Comparison of ENCODE assay signal across 11 mouse cellular contexts in genomic region chr3:52555038-52555437, GRCm38 (mm10).
DNase-seq lines count a peak whose midpoint lies in the region; ATAC-seq and TF ChIP-seq lines count a peak whose summit lies in the region.
"Had no signal": no experiment of that assay in that cellular context is flagged by ENCODE, and none has a peak within 500 bp of the region (broad histone marks: within the 10 kb centered on the region; RNA-seq: fewer than 3 reads in every experiment).

No protein-coding gene starts in this region.

- ATAC-seq in kidney, embryonic 15.5 days (replicated peaks; ENCODE audit: low FRiP score): no peak
- ATAC-seq: midbrain, embryonic 15.5 days had no signal

- TF ChIP-seq POLR2A in kidney, adult 2 months (IDR thresholded peaks at IDR 0.05; ENCODE audit: low read depth, low read length): no peak

- DNase-seq in kidney, adult 2 months: peak; percentile 40
- DNase-seq in NIH3T3 (ENCODE audit: low read depth): peak; percentile 7
- DNase-seq in lung, postnatal 4 days: peak; percentile 25 to 33
- peak; percentile 56 to 73 for DNase-seq in thymus, adult 18-20 months
- no peak for DNase-seq in layer of hippocampus, postnatal 10 days (ENCODE audit: low spot score in 2 of 2)
- no peak for DNase-seq in frontal cortex, postnatal 14 days (ENCODE audit: low spot score in 2 of 2)
- DNase-seq in left cerebral cortex, adult 8-10 months (ENCODE audit: low spot score in 2 of 2): no peak

- H3K4me2 ChIP-seq in kidney, embryonic 15.5 days: no peak overlapping the region
- H3K4me2 ChIP-seq: limb, embryonic 13.5 days; midbrain, embryonic 15.5 days had no signal

- no peaks in the 10 kb centered on the region for H3K4me1 ChIP-seq in kidney, adult 2 months (ENCODE audit: control insufficient read depth, insufficient read depth, low read length)
- 0 out of 2 replicates have a peak, but pooled peaks cover 3% of the 10 kb centered on the region for H3K4me1 ChIP-seq in kidney, embryonic 15.5 days
- H3K4me1 ChIP-seq: midbrain, embryonic 15.5 days had no signal

- no peak for TF ChIP-seq CTCF in kidney, adult 2 months (conservative IDR thresholded peaks at IDR 0.05; ENCODE audit: insufficient read depth, insufficient read length, low read depth, low read length)

- no peaks in the 10 kb centered on the region for H3K9me3 ChIP-seq in kidney, embryonic 15.5 days (replicated peaks)
- H3K9me3 ChIP-seq: limb, embryonic 13.5 days; midbrain, embryonic 15.5 days had no signal

- no peak overlapping the region for H3K27ac ChIP-seq in kidney, adult 2 months (ENCODE audit: insufficient read depth, low read depth, low read length)
- no peak overlapping the region for H3K27ac ChIP-seq in kidney, embryonic 15.5 days
- H3K27ac ChIP-seq: kidney, postnatal 0 days; limb, embryonic 13.5 days; midbrain, embryonic 15.5 days had no signal

- no peak overlapping the region for H3K9ac ChIP-seq in kidney, embryonic 15.5 days
- H3K9ac ChIP-seq: limb, embryonic 13.5 days; midbrain, embryonic 15.5 days had no signal

- WGBS in kidney, adult 2 months: 71% methylated on average over 6 of the region's 6 CpGs
- 74% methylated on average over 6 of the region's 6 CpGs for WGBS in kidney, embryonic 15.5 days

- no peak overlapping the region for H3K4me3 ChIP-seq in kidney, adult 2 months (ENCODE audit: insufficient read depth, low read depth, low read length)
- no peak overlapping the region for H3K4me3 ChIP-seq in kidney, embryonic 15.5 days (replicated peaks)
- H3K4me3 ChIP-seq: limb, embryonic 13.5 days; midbrain, embryonic 15.5 days had no signal

- no peaks in the 10 kb centered on the region for H3K27me3 ChIP-seq in kidney, adult 2 months (replicated peaks; ENCODE audit: control insufficient read depth, insufficient read depth, low read length)
- H3K27me3 ChIP-seq in kidney, embryonic 15.5 days: no peaks in the 10 kb centered on the region
- H3K27me3 ChIP-seq: limb, embryonic 13.5 days; midbrain, embryonic 15.5 days had no signal

- no peaks in the 10 kb centered on the region for H3K36me3 ChIP-seq in kidney, adult 2 months (ENCODE audit: control insufficient read depth, insufficient read depth, low read length)
- H3K36me3 ChIP-seq in kidney, embryonic 15.5 days: no peaks in the 10 kb centered on the region
- H3K36me3 ChIP-seq: limb, embryonic 13.5 days; midbrain, embryonic 15.5 days had no signal

Comparison
In these comparisons a context has a peak if more than half of its experiments do, and no peak if none do; other contexts are left out.
1. DNase-seq: peak in kidney, adult 2 months (single experiment), NIH3T3 (single experiment), lung, postnatal 4 days (2 of 2) and thymus, adult 18-20 months (2 of 2); none in layer of hippocampus, postnatal 10 days (0 of 2), frontal cortex, postnatal 14 days (0 of 2) and left cerebral cortex, adult 8-10 months (0 of 2).